Mouse (Mus musculus) hindbrain, embryonic 13.5 days (tissue): ENCODE data around the gene Ptpn5. TPM values are rescaled to one million over a fixed set of nuclear protein-coding genes. Genes with fewer than 3 reads are reported as not detected.

Experiments used
- ATAC-seq: fragments of 200-750 bp; cut with Nextera tagmentation; 2 replicates; pipeline ENCODE4 v1.8.0; 2017; ENCODE audit warnings: moderate TSS enrichment; ENCODE audit not compliant: low FRiP score
- H3K27ac ChIP-seq: fragments of 300-500 bp; sonication (generic); 2 replicates; pipeline ENCODE4 v1.5.1; 2015; ENCODE audit warnings: inconsistent platforms, mild to moderate bottlenecking, moderate library complexity
- H3K27me3 ChIP-seq: fragments of 300-500 bp; sonication (generic); 2 replicates; pipeline ENCODE4 v1.6.1; 2015; ENCODE audit warnings: mild to moderate bottlenecking, inconsistent platforms
- H3K36me3 ChIP-seq: fragments of 300-500 bp; sonication (generic); 2 replicates; pipeline ENCODE4 v1.6.1; 2015; ENCODE audit warnings: mild to moderate bottlenecking, inconsistent platforms
- H3K4me1 ChIP-seq: fragments of 300-500 bp; sonication (generic); replicated peaks from 2 replicates; pipeline ENCODE4 v1.6.1; 2015; ENCODE audit warnings: inconsistent platforms
- H3K4me2 ChIP-seq: fragments of 300-500 bp; sonication (generic); 2 replicates; pipeline ENCODE4 v1.6.1; 2015; ENCODE audit warnings: inconsistent platforms, mild to moderate bottlenecking, moderate library complexity
- H3K4me3 ChIP-seq: fragments of 300-500 bp; sonication (generic); 2 replicates; pipeline ENCODE4 v1.5.1; 2015; ENCODE audit warnings: mild to moderate bottlenecking, inconsistent platforms
- H3K9ac ChIP-seq: fragments of 300-500 bp; sonication (generic); 2 replicates; pipeline ENCODE4 v1.6.1; 2015; ENCODE audit warnings: mild to moderate bottlenecking, inconsistent platforms
- H3K9me3 ChIP-seq: fragments of 300-500 bp; sonication (generic); 2 replicates; pipeline ENCODE4 v1.6.1; 2016; ENCODE audit warnings: inconsistent platforms
- WGBS: fragments of 180-500 bp; shearing (Covaris S2); methylation state at CpG from one replicate; pipeline ENCODE4 v1.1.7; 2015; 5-methylcytosine and 5-hydroxymethylcytosine counted together
- polyA plus RNA-seq: library from polyadenylated mRNA; unstranded; fragments of >200 nt; fragmentation: Nextera tagmentation; extraction: Ambion mirVana; gene quantifications from 2 replicates; pipeline ENCODE4 v1.2.1, GENCODE M21; 2015

Ptpn5 gene
- polyA plus RNA-seq = 112 and 120 TPM in 2 replicates

GRCm38 (mm10) chr7:47133331-47133730 is at the start of gene Ptpn5:
Gene Ptpn5, minus strand, starts transcription at chr7:47133684.
- Histone ChIP-seq H3K4me1 (peaks cover 28% of the 10 kb centered on the region), H3K36me3 (no peaks in the 10 kb centered on the region), H3K9ac (peak within 1 kb of the TSS; percentile 91), H3K27me3 (peaks cover 10% of the 10 kb centered on the region; the same call in 1 of the 2 replicates), H3K9me3 (no peaks in the 10 kb centered on the region), H3K4me2 (peak within 1 kb of the TSS; percentile 76), H3K4me3 (peak within 1 kb of the TSS; percentile 79), H3K27ac (peak within 1 kb of the TSS; percentile 95)
- ATAC-seq = no peak
- WGBS = 2% methylated on average over 13 of the region's 13 CpGs

GRCm38 (mm10) chr7:47170814-47171213 is 37.3 kb upstream of the Ptpn5 start:
- Histone ChIP-seq H3K9me3 (no peaks in the 10 kb centered on the region), H3K9ac (no peak overlapping the region), H3K4me2 (no peak overlapping the region), H3K27ac (no peak overlapping the region), H3K4me3 (no peak overlapping the region), H3K36me3 (no peaks in the 10 kb centered on the region), H3K27me3 (no peaks in the 10 kb centered on the region), H3K4me1 (no peaks in the 10 kb centered on the region)
- 81% methylated on average over 5 of the region's 5 CpGs for WGBS
- ATAC-seq = no peak

GRCm38 (mm10) chr7:47165028-47165427 is 31.5 kb upstream of the Ptpn5 start:
- no peaks in the 10 kb centered on the region for H3K27me3 ChIP-seq
- no peaks in the 10 kb centered on the region for H3K9me3 ChIP-seq
- no peak for ATAC-seq
- no peak overlapping the region for H3K4me3 ChIP-seq
- H3K9ac ChIP-seq = no peak overlapping the region
- no peaks in the 10 kb centered on the region for H3K4me1 ChIP-seq
- no peaks in the 10 kb centered on the region for H3K36me3 ChIP-seq
- H3K4me2 ChIP-seq = no peak overlapping the region
- H3K27ac ChIP-seq = no peak overlapping the region
- 71% methylated on average over 4 of the region's 4 CpGs for WGBS

GRCm38 (mm10) chr7:47163203-47163602 is 29.7 kb upstream of the Ptpn5 start:
- H3K27me3 ChIP-seq = no peaks in the 10 kb centered on the region
- H3K27ac ChIP-seq = no peak overlapping the region
- no peak overlapping the region for H3K9ac ChIP-seq
- 83% methylated on average over 4 of the region's 4 CpGs for WGBS
- H3K4me2 ChIP-seq = no peak overlapping the region
- H3K4me1 ChIP-seq = no peaks in the 10 kb centered on the region
- no peaks in the 10 kb centered on the region for H3K36me3 ChIP-seq
- ATAC-seq = no peak
- no peaks in the 10 kb centered on the region for H3K9me3 ChIP-seq
- no peak overlapping the region for H3K4me3 ChIP-seq

GRCm38 (mm10) chr7:47158451-47158850 is 25.0 kb upstream of the Ptpn5 start:
- Histone ChIP-seq H3K36me3 (no peaks in the 10 kb centered on the region), H3K4me1 (no peaks in the 10 kb centered on the region), H3K27me3 (no peaks in the 10 kb centered on the region), H3K9me3 (no peaks in the 10 kb centered on the region), H3K4me3 (no peak overlapping the region), H3K4me2 (no peak overlapping the region), H3K9ac (no peak overlapping the region), H3K27ac (no peak overlapping the region)
- 68% methylated on average over 2 of the region's 2 CpGs for WGBS
- ATAC-seq = no peak

GRCm38 (mm10) chr7:47157743-47158142 is 24.3 kb upstream of the Ptpn5 start:
- Histone ChIP-seq H3K27ac (no peak overlapping the region), H3K4me1 (no peaks in the 10 kb centered on the region), H3K4me3 (no peak overlapping the region), H3K9ac (no peak overlapping the region), H3K4me2 (no peak overlapping the region), H3K36me3 (no peaks in the 10 kb centered on the region), H3K27me3 (0 out of 2 replicates have a peak, but pooled peaks cover 2% of the 10 kb centered on the region), H3K9me3 (no peaks in the 10 kb centered on the region)
- no peak for ATAC-seq
- 88% methylated on average over 9 of the region's 9 CpGs for WGBS

- Histone ChIP-seq H3K27me3 (0 out of 2 replicates have a peak, but pooled peaks cover 4% of the 10 kb centered on the region), H3K9ac (no peak overlapping the region), H3K27ac (no peak overlapping the region), H3K9me3 (no peaks in the 10 kb centered on the region), H3K4me1 (no peaks in the 10 kb centered on the region), H3K4me3 (no peak overlapping the region), H3K36me3 (no peaks in the 10 kb centered on the region), H3K4me2 (no peak overlapping the region)
- 93% methylated on average over 2 of the region's 2 CpGs for WGBS
- no peak for ATAC-seq
Observed at GRCm38 (mm10) chr7:47155849-47156248, 22.4 kb upstream of the Ptpn5 start.

- H3K4me3 ChIP-seq = no peak overlapping the region
- 95% methylated on average over 4 of the region's 4 CpGs for WGBS
- no peak overlapping the region for H3K9ac ChIP-seq
- H3K27me3 ChIP-seq = 0 out of 2 replicates have a peak, but pooled peaks cover 4% of the 10 kb centered on the region
- no peaks in the 10 kb centered on the region for H3K36me3 ChIP-seq
- no peak overlapping the region for H3K27ac ChIP-seq
- no peaks in the 10 kb centered on the region for H3K9me3 ChIP-seq
- no peak overlapping the region for H3K4me2 ChIP-seq
- no peaks in the 10 kb centered on the region for H3K4me1 ChIP-seq
- no peak for ATAC-seq
Observed at GRCm38 (mm10) chr7:47155396-47155795, 21.9 kb upstream of the Ptpn5 start.

- ATAC-seq = peak; percentile 50; the same call in 1 of the 2 replicates
- no peak overlapping the region for H3K4me2 ChIP-seq
- no peak overlapping the region for H3K27ac ChIP-seq
- H3K4me1 ChIP-seq = no peaks in the 10 kb centered on the region
- 18% methylated on average over 11 of the region's 11 CpGs for WGBS
- H3K4me3 ChIP-seq = no peak overlapping the region
- 0 out of 2 replicates have a peak, but pooled peaks cover 9% of the 10 kb centered on the region for H3K27me3 ChIP-seq
- H3K36me3 ChIP-seq = no peaks in the 10 kb centered on the region
- no peak overlapping the region for H3K9ac ChIP-seq
- H3K9me3 ChIP-seq = no peaks in the 10 kb centered on the region
Observed at GRCm38 (mm10) chr7:47150420-47151061, 17.1 kb upstream of the Ptpn5 start.

- Histone ChIP-seq H3K4me3 (no peak overlapping the region), H3K4me1 (no peaks in the 10 kb centered on the region), H3K36me3 (no peaks in the 10 kb centered on the region), H3K27me3 (0 out of 2 replicates have a peak, but pooled peaks cover 9% of the 10 kb centered on the region), H3K9ac (no peak overlapping the region), H3K4me2 (no peak overlapping the region), H3K9me3 (no peaks in the 10 kb centered on the region), H3K27ac (no peak overlapping the region)
- ATAC-seq = no peak
- WGBS = 87% methylated on average over 7 of the region's 7 CpGs
Observed at GRCm38 (mm10) chr7:47148298-47148697, 14.8 kb upstream of the Ptpn5 start.

- Histone ChIP-seq H3K4me1 (no peaks in the 10 kb centered on the region), H3K9me3 (no peaks in the 10 kb centered on the region), H3K27me3 (0 out of 2 replicates have a peak, but pooled peaks cover 5% of the 10 kb centered on the region), H3K4me3 (no peak overlapping the region), H3K36me3 (no peaks in the 10 kb centered on the region), H3K27ac (no peak overlapping the region), H3K9ac (no peak overlapping the region), H3K4me2 (no peak overlapping the region)
- 73% methylated on average over 12 of the region's 12 CpGs for WGBS
- ATAC-seq = no peak
Observed at GRCm38 (mm10) chr7:47146034-47146812, 12.7 kb upstream of the Ptpn5 start.

- Histone ChIP-seq H3K4me2 (no peak overlapping the region), H3K27me3 (0 out of 2 replicates have a peak, but pooled peaks cover under 1% of the 10 kb centered on the region), H3K36me3 (no peaks in the 10 kb centered on the region), H3K9me3 (no peaks in the 10 kb centered on the region), H3K4me3 (no peak overlapping the region), H3K27ac (no peak overlapping the region), H3K4me1 (no peaks in the 10 kb centered on the region), H3K9ac (no peak overlapping the region)
- ATAC-seq = no peak
- 12% methylated on average over 6 of the region's 6 CpGs for WGBS
Observed at GRCm38 (mm10) chr7:47144299-47144698, 10.8 kb upstream of the Ptpn5 start.
